Mouse (Mus musculus) heart, embryonic 12.5 days (tissue): ENCODE measurements at regions not wholly inside any gene's neighbourhood (a gene's known extent, or its start where the extent isn't known, plus 50 kb on each side); places are given as distances from the start of the nearest gene placed in this dataset.

Experiments used
- ATAC-seq: fragments of 200-750 bp; cut with Nextera tagmentation; 2 replicates; pipeline ENCODE4 v1.8.0; 2017; ENCODE audit warnings: moderate TSS enrichment, moderate library complexity; ENCODE audit not compliant: insufficient number of reproducible peaks, low FRiP score
- H3K27ac ChIP-seq: fragments of 300-500 bp; sonication (generic); 2 replicates; pipeline ENCODE4 v1.5.1; 2016; ENCODE audit warnings: mild to moderate bottlenecking, moderate library complexity; ENCODE audit not compliant: poor library complexity, severe bottlenecking
- H3K27me3 ChIP-seq: fragments of 300-500 bp; sonication (generic); replicated peaks from 2 replicates; pipeline ENCODE4 v1.6.1; 2016; ENCODE audit warnings: mild to moderate bottlenecking, moderate library complexity
- H3K36me3 ChIP-seq: fragments of 300-500 bp; sonication (generic); 2 replicates; pipeline ENCODE4 v1.6.1; 2016; ENCODE audit warnings: mild to moderate bottlenecking, moderate library complexity
- H3K4me1 ChIP-seq: fragments of 300-500 bp; sonication (generic); replicated peaks from 2 replicates; pipeline ENCODE4 v1.6.1; 2016; ENCODE audit warnings: mild to moderate bottlenecking
- H3K4me2 ChIP-seq: fragments of 300-500 bp; sonication (generic); 2 replicates; pipeline ENCODE4 v1.6.1; 2016; ENCODE audit warnings: mild to moderate bottlenecking, moderate library complexity
- H3K4me3 ChIP-seq: fragments of 300-500 bp; sonication (generic); 2 replicates; pipeline ENCODE4 v1.5.1; 2016; ENCODE audit warnings: mild to moderate bottlenecking
- H3K9ac ChIP-seq: fragments of 300-500 bp; sonication (generic); 2 replicates; pipeline ENCODE4 v1.6.1; 2016; ENCODE audit warnings: mild to moderate bottlenecking, moderate library complexity
- H3K9me3 ChIP-seq: fragments of 300-500 bp; sonication (generic); replicated peaks from 2 replicates; pipeline ENCODE4 v1.6.1; 2016; ENCODE audit warnings: mild to moderate bottlenecking, moderate library complexity
- WGBS: fragments of 180-500 bp; shearing (Covaris S2); methylation state at CpG from one replicate; pipeline ENCODE4 v1.1.7; 2016; 5-methylcytosine and 5-hydroxymethylcytosine counted together

DNA sequence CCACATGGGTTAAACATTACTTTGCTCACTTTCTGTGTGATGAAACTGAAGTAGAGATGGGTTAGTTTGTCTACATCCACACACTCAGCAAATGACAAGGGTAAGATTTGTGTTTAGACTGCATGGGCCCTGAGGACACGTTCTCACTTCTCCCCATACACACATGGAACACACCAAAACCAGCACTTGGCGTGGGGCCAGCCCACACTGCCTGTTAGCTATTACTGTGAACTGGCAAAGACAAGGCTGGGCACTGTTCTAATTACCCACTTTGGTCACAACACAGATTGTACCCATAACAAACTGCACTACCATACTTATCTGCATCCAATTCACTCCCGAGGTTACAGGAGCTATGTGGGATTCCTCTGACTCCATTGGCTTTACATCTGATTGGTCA lies 430.4 kb downstream of the Etnk1 start:
- Histone ChIP-seq H3K9ac (no peak overlapping the region), H3K4me1 (no peaks in the 10 kb centered on the region), H3K4me3 (no peak overlapping the region), H3K4me2 (no peak overlapping the region), H3K27ac (no peak overlapping the region), H3K36me3 (no peaks in the 10 kb centered on the region), H3K9me3 (no peaks in the 10 kb centered on the region), H3K27me3 (no peaks in the 10 kb centered on the region)
- 76% methylated on average over 3 of the region's 3 CpGs for WGBS
- no peak for ATAC-seq

DNA sequence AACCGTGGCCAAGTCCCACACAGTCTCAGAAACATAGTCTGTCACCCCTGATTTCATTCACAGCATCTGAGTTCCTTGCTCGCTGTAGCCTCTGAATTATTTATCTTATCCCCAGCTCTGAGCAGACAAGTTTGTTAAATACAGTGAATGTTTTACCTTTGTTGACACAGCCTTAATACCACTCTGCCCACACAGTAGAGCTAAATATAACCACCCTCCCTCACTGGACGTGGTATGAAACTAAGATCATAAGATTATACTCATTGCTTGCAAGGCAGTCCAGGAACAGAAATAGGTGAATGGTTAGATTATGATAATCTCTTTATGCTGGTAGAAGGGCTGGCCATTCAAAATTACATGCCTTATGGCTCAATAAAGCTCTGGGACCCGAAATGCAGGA lies 431.9 kb downstream of the Etnk1 start:
- no peak overlapping the region for H3K4me3 ChIP-seq
- no peak for ATAC-seq
- no peaks in the 10 kb centered on the region for H3K4me1 ChIP-seq
- no peaks in the 10 kb centered on the region for H3K27me3 ChIP-seq
- no peak overlapping the region for H3K9ac ChIP-seq
- H3K27ac ChIP-seq = no peak overlapping the region
- no peaks in the 10 kb centered on the region for H3K36me3 ChIP-seq
- 52% methylated on average over 4 of the region's 4 CpGs for WGBS
- no peak overlapping the region for H3K4me2 ChIP-seq
- no peaks in the 10 kb centered on the region for H3K9me3 ChIP-seq

DNA sequence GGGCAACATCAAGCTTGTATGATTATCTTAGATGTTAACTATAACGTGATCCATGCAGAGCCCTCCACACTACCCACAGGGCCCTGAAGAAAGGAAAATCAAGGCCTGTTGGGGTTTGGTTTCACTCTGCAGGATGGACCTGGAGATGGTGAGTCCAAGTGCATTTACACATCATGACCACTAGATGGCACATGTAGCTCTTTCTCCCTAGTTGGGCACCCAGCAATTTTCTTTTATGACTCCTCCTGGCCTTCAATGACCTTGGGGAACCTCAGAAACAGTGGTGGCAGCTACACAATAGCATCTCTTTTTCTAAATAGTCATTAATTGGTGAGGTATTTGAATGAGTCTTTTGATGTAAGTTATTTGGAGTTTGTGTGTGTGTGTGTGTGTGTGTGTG lies 442.1 kb downstream of the Etnk1 start:
- Histone ChIP-seq H3K9ac (no peak overlapping the region), H3K4me3 (no peak overlapping the region), H3K36me3 (no peaks in the 10 kb centered on the region), H3K27ac (no peak overlapping the region), H3K27me3 (no peaks in the 10 kb centered on the region), H3K9me3 (no peaks in the 10 kb centered on the region), H3K4me1 (no peaks in the 10 kb centered on the region), H3K4me2 (no peak overlapping the region)
- no peak; the same call in 1 of the 2 replicates for ATAC-seq
- WGBS = 81% methylated on average over 1 of the region's 1 CpGs

DNA sequence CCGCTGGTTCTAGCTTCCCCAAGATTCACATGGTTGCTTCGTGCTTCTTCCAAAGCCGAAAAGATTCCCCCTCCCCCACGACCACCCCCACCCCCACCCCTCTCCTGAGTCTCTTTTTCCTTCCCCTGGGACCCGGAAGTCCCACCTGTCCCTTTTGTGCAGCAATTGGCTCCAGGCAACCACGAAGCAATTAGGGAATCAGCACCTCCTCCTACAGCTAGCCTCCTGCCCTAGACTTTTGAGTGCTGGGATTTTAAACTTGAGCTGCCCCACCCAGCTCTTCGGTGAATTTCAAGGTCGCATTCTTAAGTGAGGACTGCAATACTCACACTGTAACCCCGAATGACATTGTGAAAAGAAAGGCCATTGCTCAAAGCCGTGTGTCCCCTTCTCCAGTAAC lies 445.9 kb downstream of the Etnk1 start:
- Histone ChIP-seq H3K4me2 (no peak overlapping the region), H3K4me1 (no peaks in the 10 kb centered on the region), H3K9ac (no peak overlapping the region), H3K9me3 (no peaks in the 10 kb centered on the region), H3K27ac (no peak overlapping the region), H3K27me3 (no peaks in the 10 kb centered on the region), H3K36me3 (no peaks in the 10 kb centered on the region), H3K4me3 (no peak overlapping the region)
- WGBS = 72% methylated on average over 10 of the region's 10 CpGs
- ATAC-seq = no peak

DNA sequence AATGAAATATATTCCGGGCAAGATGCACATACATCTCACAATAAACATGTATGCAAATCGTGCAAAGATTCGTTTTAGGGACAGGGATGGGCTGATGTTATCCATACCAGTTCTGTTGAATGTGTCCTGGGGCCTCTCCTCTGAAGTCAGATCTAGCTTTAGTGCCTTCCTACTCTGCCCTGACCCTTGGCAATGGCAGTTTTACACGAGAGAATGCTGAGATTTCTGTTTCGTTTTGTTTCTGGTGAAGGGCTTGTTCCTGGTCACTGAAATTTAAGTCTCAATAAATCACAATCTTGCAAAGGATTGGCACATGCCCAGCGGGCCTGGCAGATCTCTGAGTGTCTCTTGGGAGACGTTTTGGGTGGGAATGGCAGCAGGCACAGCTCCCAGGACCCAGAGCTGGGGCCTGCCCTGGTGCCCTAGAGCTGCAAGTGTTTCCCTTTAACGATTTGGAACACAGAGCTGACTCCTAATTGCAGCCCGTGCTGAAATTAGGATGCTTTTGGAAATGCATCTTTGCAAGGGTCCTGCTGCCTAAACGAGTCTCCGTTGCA lies 447.5 kb downstream of the Etnk1 start:
- H3K4me1 ChIP-seq = no peaks in the 10 kb centered on the region
- no peaks in the 10 kb centered on the region for H3K36me3 ChIP-seq
- no peak overlapping the region for H3K27ac ChIP-seq
- ATAC-seq = no peak
- WGBS = 74% methylated on average over 11 of the region's 11 CpGs
- H3K9ac ChIP-seq = no peak overlapping the region
- H3K4me2 ChIP-seq = no peak overlapping the region
- no peaks in the 10 kb centered on the region for H3K9me3 ChIP-seq
- no peaks in the 10 kb centered on the region for H3K27me3 ChIP-seq
- no peak overlapping the region for H3K4me3 ChIP-seq

DNA sequence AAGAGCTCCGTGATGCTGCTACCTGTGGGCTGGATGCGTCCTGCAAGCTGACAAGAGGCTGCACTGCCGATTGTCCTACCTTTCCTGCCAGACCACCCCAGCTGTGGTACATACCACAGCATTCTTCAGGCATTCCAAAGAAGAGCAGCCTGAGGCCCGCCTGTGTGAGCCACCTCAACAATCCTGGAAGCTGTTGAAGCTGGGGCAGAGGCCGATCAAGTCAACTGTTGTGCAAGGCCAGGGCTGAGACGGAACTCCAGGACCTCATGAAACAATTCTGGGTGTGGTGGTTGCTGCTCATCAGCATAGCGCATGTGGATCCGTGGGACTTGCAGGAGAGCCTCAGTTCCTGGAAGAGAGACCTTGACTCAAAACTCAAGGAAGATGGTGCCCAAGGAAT lies 448.3 kb downstream of the Etnk1 start:
- Histone ChIP-seq H3K9me3 (no peaks in the 10 kb centered on the region), H3K4me2 (no peak overlapping the region), H3K27me3 (no peaks in the 10 kb centered on the region), H3K36me3 (no peaks in the 10 kb centered on the region), H3K9ac (no peak overlapping the region), H3K4me3 (no peak overlapping the region), H3K27ac (no peak overlapping the region), H3K4me1 (no peaks in the 10 kb centered on the region)
- ATAC-seq = no peak
- 72% methylated on average over 8 of the region's 8 CpGs for WGBS

DNA sequence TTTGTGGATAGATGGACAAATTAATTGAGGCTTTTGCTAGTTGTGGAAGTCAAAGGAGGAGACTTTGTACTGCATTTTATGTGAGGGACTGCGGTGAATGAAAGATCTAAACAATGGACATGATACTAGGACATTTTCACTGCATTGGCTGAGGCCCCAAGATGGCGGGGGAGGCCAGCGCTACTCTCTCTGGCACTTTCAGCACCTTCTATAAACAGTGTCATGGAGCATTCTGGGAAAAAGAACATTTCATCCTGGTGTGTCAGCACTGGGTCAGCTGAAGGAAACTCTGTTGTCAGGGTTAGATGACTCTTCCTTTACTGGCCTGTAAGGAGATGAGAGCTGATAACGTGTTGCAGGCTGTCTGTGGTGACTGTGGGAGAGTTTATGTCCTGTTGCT lies 449.4 kb downstream of the Etnk1 start:
- 83% methylated on average over 4 of the region's 4 CpGs for WGBS
- Histone ChIP-seq H3K4me3 (no peak overlapping the region), H3K27ac (no peak overlapping the region), H3K9ac (no peak overlapping the region), H3K4me1 (no peaks in the 10 kb centered on the region), H3K9me3 (no peaks in the 10 kb centered on the region), H3K4me2 (no peak overlapping the region), H3K36me3 (no peaks in the 10 kb centered on the region), H3K27me3 (no peaks in the 10 kb centered on the region)
- no peak for ATAC-seq

DNA sequence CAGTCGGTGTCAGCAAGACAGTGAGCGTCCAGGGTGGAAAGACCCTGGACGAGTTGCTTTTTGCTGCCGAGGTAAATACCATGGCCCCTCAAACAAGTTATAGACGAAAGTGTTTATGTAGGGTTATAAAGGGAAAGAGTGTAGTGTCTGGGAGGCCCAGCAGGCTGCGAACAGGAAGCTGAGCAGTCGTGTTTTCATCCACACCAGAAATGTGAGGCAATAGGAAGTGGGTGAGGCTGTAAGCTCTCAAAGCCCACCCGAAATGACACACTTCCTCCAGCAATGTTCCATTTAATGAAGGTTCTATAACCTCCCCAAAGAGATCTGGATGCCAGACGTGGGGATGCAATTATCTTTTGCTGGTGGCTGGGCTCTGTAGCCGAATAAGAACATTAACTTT lies 451.5 kb downstream of the Etnk1 start:
- Histone ChIP-seq H3K4me1 (no peaks in the 10 kb centered on the region), H3K27ac (no peak overlapping the region), H3K36me3 (no peaks in the 10 kb centered on the region), H3K4me3 (no peak overlapping the region), H3K27me3 (no peaks in the 10 kb centered on the region), H3K9me3 (no peaks in the 10 kb centered on the region), H3K4me2 (no peak overlapping the region), H3K9ac (no peak overlapping the region)
- no peak; the same call in 1 of the 2 replicates for ATAC-seq
- 58% methylated on average over 10 of the region's 10 CpGs for WGBS

DNA sequence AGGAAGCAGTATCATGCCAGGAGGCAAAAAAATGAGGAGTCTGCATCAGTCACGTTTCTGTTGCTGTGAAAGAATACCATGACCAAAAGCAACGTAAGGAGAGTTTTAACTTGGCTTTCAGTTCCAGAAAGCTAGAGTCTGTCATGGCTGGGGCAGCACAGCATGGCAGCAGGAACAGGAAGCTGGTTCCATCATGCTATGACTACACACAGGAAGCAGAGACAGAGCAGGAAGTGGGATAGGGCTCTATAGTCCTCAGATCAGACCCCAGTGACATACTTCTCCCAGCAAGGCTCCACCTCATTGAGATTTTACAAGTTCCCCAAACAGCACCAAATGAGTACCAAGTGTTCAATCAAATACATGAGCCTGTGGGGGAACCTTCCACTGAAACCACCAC lies 453.6 kb downstream of the Etnk1 start:
- no peak overlapping the region for H3K9ac ChIP-seq
- no peak overlapping the region for H3K27ac ChIP-seq
- H3K27me3 ChIP-seq = no peaks in the 10 kb centered on the region
- 62% methylated on average over 2 of the region's 2 CpGs for WGBS
- no peak for ATAC-seq
- H3K36me3 ChIP-seq = no peaks in the 10 kb centered on the region
- no peaks in the 10 kb centered on the region for H3K4me1 ChIP-seq
- no peak overlapping the region for H3K4me2 ChIP-seq
- no peaks in the 10 kb centered on the region for H3K9me3 ChIP-seq
- no peak overlapping the region for H3K4me3 ChIP-seq

DNA sequence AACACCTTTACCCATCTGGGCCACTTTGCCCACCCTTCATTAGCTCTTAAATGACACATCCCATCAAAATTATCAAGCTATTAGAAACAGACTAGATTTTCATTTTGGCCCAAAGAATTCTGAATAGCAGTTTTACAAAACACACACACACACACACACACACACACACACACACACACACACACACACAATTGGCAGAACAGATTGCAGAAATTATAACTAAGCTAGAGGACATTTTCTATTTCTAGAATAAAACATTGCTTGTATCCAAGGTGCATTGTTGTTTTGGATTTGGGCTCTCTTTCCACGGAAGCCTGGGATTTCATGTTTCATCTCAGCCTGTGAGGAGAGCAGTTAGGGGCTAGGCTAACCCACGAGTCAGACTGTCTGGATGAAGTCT lies 455.1 kb downstream of the Etnk1 start:
- ATAC-seq = no peak
- no peaks in the 10 kb centered on the region for H3K27me3 ChIP-seq
- no peaks in the 10 kb centered on the region for H3K36me3 ChIP-seq
- H3K4me2 ChIP-seq = no peak overlapping the region
- H3K9ac ChIP-seq = no peak overlapping the region
- no peak overlapping the region for H3K4me3 ChIP-seq
- H3K27ac ChIP-seq = no peak overlapping the region
- H3K4me1 ChIP-seq = no peaks in the 10 kb centered on the region
- 75% methylated on average over 2 of the region's 2 CpGs for WGBS
- no peaks in the 10 kb centered on the region for H3K9me3 ChIP-seq

DNA sequence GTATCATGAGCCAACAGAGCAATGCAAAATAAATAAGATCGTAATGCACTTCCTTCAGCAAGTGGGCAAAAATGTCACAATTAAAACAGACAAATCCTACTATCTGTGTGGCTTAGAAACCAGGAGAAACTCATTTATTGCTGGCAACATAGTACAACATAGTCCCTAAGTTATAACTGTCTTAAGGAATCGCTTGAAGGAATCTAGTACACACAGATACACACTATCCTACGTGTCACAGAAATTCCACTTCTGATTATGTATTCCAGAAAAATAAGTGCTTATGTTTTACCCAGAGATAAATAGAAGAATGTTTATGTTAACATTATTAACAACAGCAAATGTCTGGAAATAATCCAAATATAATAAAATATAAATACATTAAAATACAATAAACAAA lies 457.9 kb downstream of the Etnk1 start:
- Histone ChIP-seq H3K9ac (no peak overlapping the region), H3K4me2 (no peak overlapping the region), H3K27me3 (no peaks in the 10 kb centered on the region), H3K36me3 (no peaks in the 10 kb centered on the region), H3K9me3 (no peaks in the 10 kb centered on the region), H3K27ac (no peak overlapping the region), H3K4me1 (no peaks in the 10 kb centered on the region), H3K4me3 (no peak overlapping the region)
- ATAC-seq = no peak
- WGBS = 84% methylated on average over 3 of the region's 3 CpGs

DNA sequence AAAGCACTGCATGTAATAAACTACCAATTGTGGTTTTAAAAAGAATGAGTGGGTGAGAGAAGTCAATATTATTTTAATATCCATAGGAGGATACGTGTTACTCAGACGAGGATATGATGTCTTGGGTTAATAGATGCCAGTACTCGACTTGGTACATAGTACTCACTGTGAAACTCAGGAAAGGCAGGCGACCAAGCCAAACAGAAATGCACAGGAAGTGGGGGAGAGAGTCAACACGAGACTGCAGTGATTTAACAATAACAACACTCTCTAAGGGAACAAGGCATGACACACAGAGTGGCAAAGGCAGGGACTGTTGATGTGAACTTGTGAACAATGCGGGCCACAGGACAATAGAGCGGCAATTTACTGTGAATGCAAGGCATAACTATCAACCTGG lies 464.6 kb downstream of the Etnk1 start:
- Histone ChIP-seq H3K9ac (no peak overlapping the region), H3K4me1 (peaks cover 7% of the 10 kb centered on the region; the same call in 1 of the 2 replicates), H3K27me3 (no peaks in the 10 kb centered on the region), H3K36me3 (no peaks in the 10 kb centered on the region), H3K27ac (no peak overlapping the region), H3K4me2 (no peak overlapping the region), H3K9me3 (no peaks in the 10 kb centered on the region), H3K4me3 (no peak overlapping the region)
- ATAC-seq = 0 out of 2 replicates have a peak, but pooled peaks have one; percentile 11
- 57% methylated on average over 7 of the region's 7 CpGs for WGBS
